Mouse (Mus musculus) neural tube, embryonic 11.5 days (tissue): ENCODE results near the gene Olfr1322. TPM values are rescaled to one million over a fixed set of nuclear protein-coding genes. Genes with fewer than 3 reads are reported as not detected.

ENCODE experiments used
- ATAC-seq: fragments of 200-750 bp; cut with Nextera tagmentation; 2 replicates; pipeline ENCODE4 v1.8.0; 2017; ENCODE audit warnings: moderate number of reproducible peaks, mild to moderate bottlenecking, moderate TSS enrichment, moderate library complexity; ENCODE audit not compliant: insufficient read depth, low FRiP score, low TSS enrichment
- DNase-seq: peaks from one replicate; pipeline ENCODE4 v3.0.0-alpha.2; 2015; ENCODE audit warnings: low spot score
- H3K27ac ChIP-seq: fragments of 300-500 bp; sonication (generic); 2 replicates; pipeline ENCODE4 v1.5.1; 2014; ENCODE audit warnings: low read depth, mild to moderate bottlenecking, low read length
- H3K27me3 ChIP-seq: fragments of 300-500 bp; sonication (generic); 2 replicates; pipeline ENCODE4 v1.6.1; 2014; ENCODE audit warnings: mild to moderate bottlenecking, low read length, mixed read lengths; ENCODE audit not compliant: control insufficient read depth, insufficient read depth
- H3K36me3 ChIP-seq: fragments of 300-500 bp; sonication (generic); 2 replicates; pipeline ENCODE4 v1.6.1; 2014; ENCODE audit warnings: mild to moderate bottlenecking, low read length, moderate library complexity, mixed read lengths; ENCODE audit not compliant: control insufficient read depth, insufficient read depth
- H3K4me1 ChIP-seq: fragments of 300-500 bp; sonication (generic); 2 replicates; pipeline ENCODE4 v1.6.1; 2014; ENCODE audit warnings: low read length, mixed read lengths; ENCODE audit not compliant: control insufficient read depth, insufficient read depth
- H3K4me2 ChIP-seq: fragments of 300-500 bp; sonication (generic); 2 replicates; pipeline ENCODE4 v1.6.1; 2014; ENCODE audit warnings: low read depth, mild to moderate bottlenecking, moderate library complexity
- H3K4me3 ChIP-seq: fragments of 300-500 bp; sonication (generic); 2 replicates; pipeline ENCODE4 v1.5.1; 2014; ENCODE audit warnings: low read depth, low read length
- H3K9ac ChIP-seq: fragments of 300-500 bp; sonication (generic); 2 replicates; pipeline ENCODE4 v1.6.1; 2014; ENCODE audit warnings: mild to moderate bottlenecking, low read length
- H3K9me3 ChIP-seq: fragments of 300-500 bp; sonication (generic); 2 replicates; pipeline ENCODE4 v1.6.1; 2016; ENCODE audit warnings: low read length; ENCODE audit not compliant: control insufficient read depth
- WGBS: fragments of 180-500 bp; shearing (Covaris S2); extraction: QIAGEN DNeasy Blood & Tissue Kit; methylation state at CpG from one replicate; pipeline ENCODE4 v1.1.7; 2014; 5-methylcytosine and 5-hydroxymethylcytosine counted together
- polyA plus RNA-seq: library from polyadenylated mRNA; unstranded; fragments of >200 nt; fragmentation: Nextera tagmentation; extraction: Ambion mirVana; gene quantifications from 2 replicates; pipeline ENCODE4 v1.2.1, GENCODE M21; 2014

Olfr1322 gene
- polyA plus RNA-seq, result not detected in 2 replicates

DNA sequence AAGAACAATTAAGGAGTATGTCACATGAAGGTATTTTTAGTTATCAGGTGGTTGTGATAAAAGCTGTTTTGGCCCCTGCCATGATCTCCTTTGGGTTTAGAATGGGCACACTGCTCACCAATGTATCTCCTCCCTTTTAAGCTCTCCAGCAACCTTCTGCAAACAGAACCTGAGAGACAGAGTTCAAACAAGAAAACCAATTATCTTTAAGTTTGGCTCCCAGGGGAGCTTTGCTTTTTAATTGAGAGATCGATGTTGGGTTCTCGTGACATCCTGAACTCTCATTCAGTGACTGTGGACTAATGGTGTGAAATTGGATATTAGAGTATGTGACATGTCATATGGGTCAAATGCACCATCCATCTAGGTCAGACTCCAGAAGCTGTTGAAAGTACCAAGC lies at the start of gene Olfr1322:
Gene Olfr1322 (minus strand): TSS at position 101 of the 400 bp plus-strand sequence.
- DNase-seq (no peak), ATAC-seq (no peak)
- Histone ChIP-seq H3K4me1 (no peaks in the 10 kb centered on the region), H3K9ac (no peak within 1 kb of the TSS), H3K4me2 (no peak within 1 kb of the TSS), H3K27me3 (no peaks in the 10 kb centered on the region), H3K9me3 (no peaks in the 10 kb centered on the region), H3K27ac (no peak within 1 kb of the TSS), H3K36me3 (no peaks in the 10 kb centered on the region), H3K4me3 (no peak within 1 kb of the TSS)
- WGBS, result 90% methylated on average over 2 of the region's 2 CpGs

DNA sequence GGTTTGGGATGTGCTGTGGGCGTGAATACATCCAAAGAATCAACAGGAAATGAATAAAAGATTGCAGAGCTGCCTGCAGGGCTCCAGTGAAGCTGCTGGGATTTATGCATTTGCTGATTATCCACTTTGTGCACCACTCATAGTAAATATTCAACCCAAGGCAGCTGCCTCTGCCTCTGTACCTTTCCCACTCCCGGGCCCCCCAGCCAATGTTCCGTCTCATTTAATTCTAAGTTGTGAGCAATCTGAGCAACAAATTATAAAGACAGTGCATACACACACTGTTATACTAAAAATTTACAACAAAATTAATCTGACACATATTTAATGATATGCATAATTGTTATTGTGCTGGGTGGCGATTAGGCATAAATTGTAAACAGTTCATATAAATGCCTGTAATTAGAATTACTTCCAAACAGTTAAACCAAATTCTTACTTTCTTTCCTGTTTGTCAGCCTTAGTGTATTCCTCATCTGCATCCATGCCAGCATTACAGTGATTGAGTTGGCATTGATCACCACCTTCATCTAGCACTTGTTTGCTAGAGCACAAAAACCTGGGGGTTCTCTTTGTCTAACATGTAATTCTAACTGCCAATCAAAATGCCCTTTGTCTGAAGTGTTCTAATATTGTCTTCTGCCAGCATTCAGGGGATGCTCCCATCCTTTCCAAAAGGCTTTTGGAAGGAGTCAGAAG lies 13.5 kb downstream of the Olfr1322 start:
- no peaks in the 10 kb centered on the region for H3K4me1 ChIP-seq
- H3K36me3 ChIP-seq, result no peaks in the 10 kb centered on the region
- no peak overlapping the region for H3K4me3 ChIP-seq
- no peak overlapping the region for H3K9ac ChIP-seq
- 87% methylated on average over 4 of the region's 4 CpGs for WGBS
- no peak for DNase-seq
- no peak for ATAC-seq
- no peaks in the 10 kb centered on the region for H3K27me3 ChIP-seq
- no peak overlapping the region for H3K4me2 ChIP-seq
- H3K9me3 ChIP-seq, result no peaks in the 10 kb centered on the region
- H3K27ac ChIP-seq, result no peak overlapping the region

Other genes with a start within 250 kb of the Olfr1322 start
- gene Olfr1320, start 219.2 kb downstream of the Olfr1322 start, polyA plus RNA-seq, result not detected in 2 replicates
- not detected in 2 replicates for gene Olfr1321, start 156.4 kb downstream of the Olfr1322 start, polyA plus RNA-seq
- 1.5 and 2.0 TPM in 2 replicates for gene Igsf1, start 93.7 kb downstream of the Olfr1322 start, polyA plus RNA-seq
- not detected in 2 replicates for gene Olfr1323, start 127.9 kb upstream of the Olfr1322 start, polyA plus RNA-seq